Mouse (Mus musculus) kidney, adult 2 months (tissue): ENCODE data around the gene Ccnk.

Experiments
- CTCF ChIP-seq: fragments of 200-500 bp; conservative IDR thresholded peaks from 2 replicates; pipeline ENCODE4 v1.5.1; 2011; ENCODE audit warnings: low read depth, mild to moderate bottlenecking, control low read depth, low read length, moderate library complexity, mixed read lengths; ENCODE audit not compliant: insufficient read depth, insufficient read length
- POLR2A ChIP-seq: fragments of 200-500 bp; IDR thresholded peaks from one replicate; pipeline ENCODE4 v1.6.1; 2011; ENCODE audit warnings: low read depth, low read length, control low read depth

DNA sequence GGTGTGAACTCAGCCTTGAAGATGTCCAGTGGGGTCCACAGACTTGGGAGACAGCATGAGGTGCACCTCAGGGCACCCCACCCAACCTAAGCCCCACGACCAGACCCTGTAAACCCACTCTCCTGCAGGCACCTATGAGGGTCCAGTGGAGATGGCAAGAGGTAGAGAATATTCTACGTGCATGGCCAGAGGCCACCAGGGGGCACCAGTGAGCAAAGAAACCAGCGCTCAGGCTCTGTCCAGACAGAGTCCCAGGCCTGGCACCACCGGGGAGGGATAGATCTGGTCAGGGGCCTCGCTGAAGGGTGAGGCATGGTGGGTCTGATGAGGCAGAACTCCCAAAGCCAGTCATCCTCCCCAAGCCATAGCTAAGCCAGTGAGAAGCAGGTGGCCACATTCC, 27.3 kb downstream of the Ccnk start:
- TF ChIP-seq CTCF, result peak; percentile 79
- no peak for TF ChIP-seq POLR2A
